Mouse (Mus musculus) limb, embryonic 15.5 days (tissue): ENCODE measurements around the gene Ctag2. TPM values are rescaled to one million over a fixed set of nuclear protein-coding genes. Genes with fewer than 3 reads are reported as not detected.

ENCODE experiments used
- ATAC-seq: fragments of 200-750 bp; cut with Nextera tagmentation; 2 replicates; pipeline ENCODE4 v1.8.0; 2017; ENCODE audit warnings: low read depth, moderate TSS enrichment; ENCODE audit not compliant: insufficient number of reproducible peaks, low FRiP score, low TSS enrichment
- H3K27ac ChIP-seq: fragments of 300-500 bp; sonication (generic); 2 replicates; pipeline ENCODE4 v1.5.1; 2015; ENCODE audit warnings: moderate library complexity, mild to moderate bottlenecking, inconsistent platforms
- H3K27me3 ChIP-seq: fragments of 300-500 bp; sonication (generic); 2 replicates; pipeline ENCODE4 v1.6.1; 2015; ENCODE audit warnings: inconsistent platforms
- H3K36me3 ChIP-seq: fragments of 300-500 bp; sonication (generic); 2 replicates; pipeline ENCODE4 v1.6.1; 2015; ENCODE audit warnings: inconsistent platforms
- H3K4me1 ChIP-seq: fragments of 300-500 bp; sonication (generic); 2 replicates; pipeline ENCODE4 v1.6.1; 2015; ENCODE audit warnings: inconsistent platforms
- H3K4me2 ChIP-seq: fragments of 300-500 bp; sonication (generic); 2 replicates; pipeline ENCODE4 v1.6.1; 2015; ENCODE audit warnings: mild to moderate bottlenecking, inconsistent platforms
- H3K4me3 ChIP-seq: fragments of 300-500 bp; sonication (generic); 2 replicates; pipeline ENCODE4 v1.5.1; 2015; ENCODE audit warnings: mild to moderate bottlenecking, inconsistent platforms
- H3K9ac ChIP-seq: fragments of 300-500 bp; sonication (generic); 2 replicates; pipeline ENCODE4 v1.6.1; 2015; ENCODE audit warnings: inconsistent platforms
- H3K9me3 ChIP-seq: fragments of 300-500 bp; sonication (generic); 2 replicates; pipeline ENCODE4 v1.6.1; 2016; ENCODE audit warnings: inconsistent platforms
- whole genome bisulfite sequencing: fragments of 180-500 bp; shearing (Covaris S2); methylation state at CpG from one replicate; pipeline ENCODE4 v1.1.7; 2015; 5-methylcytosine and 5-hydroxymethylcytosine counted together
- polyA plus RNA-seq: library from polyadenylated mRNA; unstranded; fragments of >200 nt; fragmentation: Nextera tagmentation; extraction: Ambion mirVana; gene quantifications from 2 replicates; pipeline ENCODE4 v1.2.1, GENCODE M21; 2015

Gene Ctag2
- not detected in 2 replicates for polyA plus RNA-seq

DNA sequence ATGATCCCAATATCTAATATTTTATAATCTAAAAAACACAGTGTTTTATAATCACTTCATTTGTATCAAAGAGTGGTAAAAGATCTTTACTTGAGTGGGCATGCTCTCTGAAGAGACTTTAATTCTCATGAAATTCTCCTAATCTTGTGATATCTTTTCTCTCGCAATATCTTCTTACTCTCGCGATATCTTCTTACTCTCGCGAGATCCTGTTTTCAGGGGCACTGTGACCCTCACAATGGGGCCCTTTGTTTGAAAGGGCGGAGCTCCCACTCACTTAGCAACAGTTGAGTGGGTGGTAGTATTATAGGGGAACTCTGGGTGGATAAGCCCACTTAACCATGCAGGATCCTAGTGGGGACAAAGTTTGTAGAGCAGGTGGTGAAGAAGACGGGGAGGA lies at the start of gene Ctag2:
Gene Ctag2, plus strand, starts transcription at position 301 of the 400 bp plus-strand sequence.
- H3K27ac ChIP-seq = no peak within 1 kb of the TSS
- H3K27me3 ChIP-seq = no peaks in the 10 kb centered on the region
- no peak within 1 kb of the TSS for H3K4me2 ChIP-seq
- WGBS = 84% methylated on average over 7 of the region's 7 CpGs
- H3K4me3 ChIP-seq = no peak within 1 kb of the TSS
- no peak for ATAC-seq
- H3K9me3 ChIP-seq = no peaks in the 10 kb centered on the region
- H3K9ac ChIP-seq = no peak within 1 kb of the TSS
- no peaks in the 10 kb centered on the region for H3K4me1 ChIP-seq
- H3K36me3 ChIP-seq = no peaks in the 10 kb centered on the region
